Mouse (Mus musculus) stomach, postnatal 0 days (tissue): Measurements from ENCODE around the gene Galnt9.

Source experiments
- CTCF ChIP-seq: IDR thresholded peaks from 2 replicates; pipeline ENCODE4 v1.5.1; 2016; ENCODE audit warnings: antibody characterized with exemption, low read depth, mild to moderate bottlenecking, moderate library complexity
- EP300 ChIP-seq: optimal IDR thresholded peaks from 2 replicates; pipeline ENCODE3; 2016; ENCODE audit warnings: antibody characterized with exemption

DNA sequence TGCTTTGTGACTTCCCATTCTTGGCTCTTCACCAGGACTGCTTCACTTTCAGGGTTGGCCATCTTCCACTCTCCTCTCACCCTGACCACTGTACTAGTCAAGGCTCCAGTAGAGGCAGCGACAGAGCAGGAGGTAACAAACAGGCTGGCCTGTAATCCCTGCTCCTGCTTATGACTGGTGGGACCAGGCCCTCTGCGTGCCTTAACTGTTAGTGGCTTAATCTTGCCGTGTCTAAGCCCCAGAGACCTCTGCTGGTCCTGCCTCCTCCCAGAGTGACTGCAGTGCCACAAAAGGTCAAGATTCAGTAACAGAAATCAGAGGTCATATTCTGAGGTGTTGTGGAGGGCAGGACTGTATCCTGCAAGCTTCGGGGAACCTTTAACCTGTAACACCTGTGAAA, 13.1 kb upstream of the Galnt9 start:
- TF ChIP-seq CTCF (no peak), EP300 (no peak)
